Mouse (Mus musculus) gastrocnemius, postnatal 4 days (tissue): ENCODE measurements around the gene Tmem234. TPM values are rescaled to one million over a fixed set of nuclear protein-coding genes. Genes with fewer than 3 reads are reported as not detected.
"Not testable (repeated sequence)": the region's sequence is repeated elsewhere in the genome, so short reads cannot be mapped to it uniquely, and the experiment has no call there.

Experiments
- DNase-seq, 2 experiments: peaks; one replicate each; pipeline ENCODE4 v3.0.0; 2021 to 2022; ENCODE audit warnings: low spot score in 2 of 2, mixed read lengths in 2 of 2
- long read RNA-seq, 2 experiments: library from polyadenylated mRNA; stranded (forward); transcript quantifications; one replicate each; pipeline ENCODE4 v2.0.0; 2021
- total RNA-seq, 2 experiments: library from RNA; stranded (reverse); gene quantifications; 2 replicates each; pipeline ENCODE4 v1.2.3; 2021

The Tmem234 gene
- total RNA-seq, result 10 to 100 TPM; 65.2 to 68.4 TPM
- long read RNA-seq, experiment 1, transcript Tmem234-209 (6 exons, 875 nt), result minor isoform, 10 of 163 reads
- long read RNA-seq, experiment 1, transcript Tmem234-218 (4 exons, 1,124 nt), result minor isoform, 7 of 163 reads
- long read RNA-seq, experiment 1, transcript Tmem234-201 (5 exons, 1,437 nt), result major isoform, 55 of 163 reads
- long read RNA-seq, experiment 1, transcript Tmem234-210 (5 exons, 1,519 nt), result minor isoform, 35 of 163 reads
- long read RNA-seq, experiment 1, partial matches to known transcripts, result 13 of 163 reads
- long read RNA-seq, experiment 1, other reads (novel, unspliced or antisense), result 28 of 163 reads
- long read RNA-seq, experiment 2, transcript Tmem234-210 (5 exons, 1,519 nt), result minor isoform, 36 of 147 reads
- long read RNA-seq, experiment 2, transcript Tmem234-220 (4 exons, 652 nt), result minor isoform, 5 of 147 reads
- long read RNA-seq, experiment 2, transcript Tmem234-218 (4 exons, 1,124 nt), result minor isoform, 7 of 147 reads
- long read RNA-seq, experiment 2, transcript Tmem234-201 (5 exons, 1,437 nt), result major isoform, 51 of 147 reads
- long read RNA-seq, experiment 2, partial matches to known transcripts, result 10 of 147 reads
- long read RNA-seq, experiment 2, other reads (novel, unspliced or antisense), result 29 of 147 reads

DNA sequence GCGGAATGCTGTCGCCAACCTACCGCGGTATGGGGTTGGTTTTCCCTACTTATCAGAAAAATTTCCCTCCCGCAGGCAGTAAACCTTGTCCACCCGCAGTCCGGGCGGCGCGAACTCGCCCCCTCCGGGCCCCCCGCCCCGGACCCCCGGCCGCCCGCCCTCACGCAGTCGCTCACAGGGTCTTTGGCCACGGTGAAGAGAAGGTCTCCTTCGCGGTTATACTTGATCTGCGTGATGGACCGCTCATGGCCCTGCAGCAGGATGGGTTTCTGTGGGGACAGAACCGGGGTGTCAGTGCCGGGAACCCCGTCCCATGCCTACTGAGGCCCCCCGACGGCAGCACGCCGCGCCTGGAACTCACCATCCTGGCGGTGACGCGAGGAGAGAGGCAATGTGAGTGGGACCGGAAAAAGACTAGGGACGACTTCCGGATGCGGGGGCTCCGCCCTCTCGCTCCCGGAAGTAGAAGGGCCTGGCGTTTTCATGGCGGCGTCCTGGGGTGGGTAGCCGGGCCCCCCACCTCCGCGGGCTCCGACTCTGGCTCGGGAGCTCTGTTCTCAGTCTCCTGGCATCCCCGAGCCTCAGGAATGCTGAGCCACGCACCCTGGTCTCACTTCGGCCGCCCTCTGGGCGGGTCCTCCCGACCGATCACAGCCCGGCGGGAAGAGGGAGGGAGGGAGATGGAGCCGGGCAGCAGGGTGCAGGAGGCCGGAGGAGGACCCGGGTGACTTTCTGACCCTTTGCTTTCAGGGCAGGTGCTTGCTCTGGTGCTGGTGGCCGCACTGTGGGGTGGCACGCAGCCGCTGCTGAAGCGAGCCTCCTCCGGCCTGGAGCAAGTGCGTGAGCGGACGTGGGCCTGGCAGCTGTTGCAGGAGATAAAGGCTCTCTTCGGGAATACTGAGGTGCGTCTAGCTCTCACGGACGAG lies at the start of gene Tmem234, which contains the start of gene Eif3i:
Gene Tmem234, plus strand, starts transcription at position 436 of the 926 bp plus-strand sequence.
Gene Eif3i, minus strand, starts transcription at position 416 of the 926 bp plus-strand sequence.
- DNase-seq, result peak; percentile 67 to 83

DNA sequence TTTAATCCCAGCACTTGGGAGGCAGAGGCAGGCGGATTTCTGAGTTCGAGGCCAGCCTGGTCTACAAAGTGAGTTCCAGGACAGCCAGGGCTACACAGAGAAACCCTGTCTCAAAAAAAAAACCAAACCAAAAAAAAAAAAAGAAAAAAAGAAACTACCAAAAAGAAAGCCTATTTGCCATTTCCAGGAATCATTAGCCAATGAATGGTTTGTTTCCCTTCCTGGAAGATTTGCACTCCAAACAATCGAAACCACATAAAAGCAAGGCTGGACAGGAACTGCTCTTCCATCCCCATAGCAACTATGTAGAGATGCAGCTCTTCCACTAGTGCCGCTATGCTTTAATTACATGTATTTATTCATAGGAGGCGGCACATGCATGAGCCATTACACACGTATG lies 46.0 kb upstream of the Tmem234 start:
- DNase-seq, result not testable (repeated sequence)

GRCm38 (mm10) chr4:129555421-129555861 lies 45.0 kb upstream of the Tmem234 start:
- peak in 1 of 2 experiments; percentile 40 for DNase-seq

GRCm38 (mm10) chr4:129555862-129556531 lies 44.5 kb upstream of the Tmem234 start:
- DNase-seq, result no peak

GRCm38 (mm10) chr4:129556532-129557223 lies 43.8 kb upstream of the Tmem234 start:
- DNase-seq, result peak; percentile 83 to 88

DNA sequence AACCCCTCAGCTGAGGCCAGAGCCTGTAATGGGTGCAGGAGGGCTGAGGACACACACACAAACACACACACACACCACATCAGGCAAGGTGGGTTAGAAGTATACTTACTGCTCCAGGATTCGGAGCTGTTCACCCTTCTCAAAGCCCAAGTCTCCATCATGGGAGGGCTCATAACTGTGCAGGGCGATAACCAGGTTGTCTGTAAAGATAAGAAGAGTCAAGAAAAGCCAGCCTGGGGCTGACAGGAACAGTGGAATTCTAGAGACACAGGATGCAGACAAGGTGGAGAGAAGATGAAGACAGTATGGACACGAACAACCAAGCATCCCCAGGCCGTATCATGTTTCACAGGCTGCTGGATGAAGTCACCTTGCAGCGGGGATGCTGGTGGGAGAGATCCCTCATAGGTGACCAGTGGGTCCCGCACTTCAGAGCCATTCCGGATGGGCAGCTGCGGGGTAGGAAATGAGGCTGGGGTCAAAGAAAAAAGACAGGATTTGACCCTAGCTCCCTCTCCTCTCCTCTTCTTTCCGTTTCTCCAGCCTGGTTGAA lies 43.1 kb upstream of the Tmem234 start:
- no peak for DNase-seq

- no peak for DNase-seq
Observed at GRCm38 (mm10) chr4:129558321-129558955, 42.0 kb upstream of the Tmem234 start.

DNA sequence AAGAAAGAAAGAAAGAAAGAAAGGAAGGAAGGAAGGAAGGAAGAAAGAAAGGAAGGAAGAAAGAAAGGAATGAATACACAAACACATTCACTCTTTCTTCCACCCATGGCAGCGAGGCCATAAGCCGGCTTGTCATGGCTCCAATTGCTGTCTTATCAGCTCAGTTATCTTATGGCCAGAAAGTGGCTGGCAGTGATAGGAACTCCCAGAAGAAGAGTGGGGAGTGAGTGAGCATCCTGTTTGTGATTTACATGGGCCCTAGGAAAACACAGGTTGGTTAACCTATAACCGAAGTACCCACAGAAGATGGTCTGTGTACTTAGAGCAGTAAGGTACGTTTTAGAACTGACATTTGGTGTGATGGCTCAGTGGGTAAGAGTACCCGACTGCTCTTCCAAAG lies 39.3 kb upstream of the Tmem234 start:
- no peak for DNase-seq

GRCm38 (mm10) chr4:129563718-129564117 lies 36.8 kb upstream of the Tmem234 start:
- no peak for DNase-seq

DNA sequence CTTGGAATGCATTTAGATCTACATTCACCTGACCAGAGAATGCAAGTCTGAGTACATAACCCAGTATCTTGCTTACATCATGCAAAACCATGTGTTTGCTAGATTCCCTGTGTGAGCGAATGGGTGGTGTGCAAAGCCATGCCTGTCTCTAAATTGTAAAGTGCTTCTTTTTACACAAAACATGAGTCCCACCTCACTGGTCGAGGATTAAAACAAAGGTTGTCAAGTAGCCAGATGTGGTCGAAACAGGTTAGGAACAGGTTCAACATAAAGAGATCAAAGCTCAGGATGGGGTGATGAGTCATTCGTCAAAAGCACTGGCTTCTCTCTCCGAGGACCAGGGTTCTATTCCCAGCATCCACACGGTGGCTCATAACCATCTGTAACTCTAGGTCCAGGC lies 35.3 kb upstream of the Tmem234 start:
- DNase-seq, result no peak

GRCm38 (mm10) chr4:129568366-129568765 lies 32.1 kb upstream of the Tmem234 start:
- no peak for DNase-seq

DNA sequence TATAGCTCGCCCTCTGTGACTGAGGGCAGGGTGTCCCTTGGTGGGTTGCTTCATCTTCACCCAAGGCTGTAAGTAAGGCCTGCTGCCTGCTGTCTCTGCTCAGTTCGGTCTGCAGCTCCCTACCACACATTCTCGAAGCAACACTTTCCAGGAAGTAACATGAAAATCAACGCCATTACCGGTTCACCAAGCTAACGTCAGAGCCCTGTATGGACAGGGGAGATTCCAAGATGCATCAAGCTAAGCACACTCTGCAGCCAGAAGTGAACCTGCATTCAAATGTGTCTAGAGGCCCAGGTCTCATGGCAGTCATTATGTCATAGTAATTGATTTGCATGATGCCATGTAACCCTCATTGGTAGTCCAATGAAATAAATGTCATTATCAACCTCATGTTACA lies 30.4 kb upstream of the Tmem234 start:
- no peak for DNase-seq

DNA sequence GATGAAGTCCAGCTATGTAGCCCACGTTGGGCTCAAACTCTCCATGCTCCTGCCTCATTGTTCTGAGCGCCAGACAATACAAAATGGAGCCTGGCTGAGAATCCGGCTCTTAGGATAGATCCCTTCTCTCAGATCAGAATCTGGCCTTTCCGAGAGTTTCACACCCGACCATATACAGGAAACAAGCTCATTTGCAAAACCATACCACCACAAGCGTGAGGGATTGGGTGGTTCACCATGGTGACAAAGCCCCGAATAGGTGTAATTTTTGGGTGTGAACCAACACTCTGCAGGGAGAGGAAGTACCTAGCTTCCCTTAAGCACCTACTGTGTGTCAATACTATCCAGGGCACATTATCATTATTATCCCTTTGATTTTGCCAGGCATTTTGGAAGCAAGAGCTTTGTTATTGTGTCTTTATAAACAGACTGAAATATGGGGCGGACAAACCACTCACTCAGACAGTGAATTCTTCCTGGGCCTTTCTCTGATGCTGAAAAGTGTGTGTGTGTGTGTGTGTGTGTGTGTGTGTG lies 28.9 kb upstream of the Tmem234 start:
- no peak for DNase-seq

DNA sequence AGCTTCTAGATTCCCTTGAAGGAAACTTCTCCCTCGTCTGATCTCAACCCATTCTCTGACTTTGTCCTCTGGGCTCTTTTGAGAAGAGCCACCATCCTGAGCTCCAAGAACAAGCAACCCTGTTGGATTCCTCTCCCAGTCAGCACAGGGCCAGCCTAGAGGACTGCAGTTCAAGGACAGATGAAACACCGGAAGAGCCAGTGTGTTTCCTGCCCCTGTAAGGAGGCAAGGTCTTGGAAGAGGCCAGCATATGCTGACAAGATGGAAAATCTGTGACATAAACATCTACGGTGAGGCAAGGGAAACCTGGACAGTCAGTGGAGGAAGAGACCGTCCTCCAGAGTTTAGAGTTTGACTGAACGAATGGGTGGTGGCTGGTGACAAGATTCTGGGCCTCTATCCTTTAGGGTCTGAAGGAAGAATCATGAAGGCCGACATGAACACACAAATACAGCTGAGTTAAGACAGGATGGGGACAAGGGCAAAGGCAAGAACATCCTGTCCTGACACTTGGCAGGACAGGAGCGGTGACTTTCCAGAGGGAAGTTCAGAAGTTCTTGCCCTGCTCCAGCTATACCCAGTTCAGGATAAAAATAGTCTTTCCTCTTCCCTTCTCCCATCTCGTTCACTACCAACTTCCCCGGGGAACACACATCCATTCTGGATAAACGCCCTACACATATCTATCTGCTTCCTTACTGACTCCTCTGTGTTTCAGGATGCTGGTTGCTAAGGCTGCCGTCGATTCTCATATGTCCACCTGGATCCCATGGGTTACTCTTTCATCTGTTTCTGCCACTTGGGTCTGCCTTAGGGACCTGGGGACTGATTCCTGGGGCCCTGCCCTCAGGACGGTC lies 28.0 kb upstream of the Tmem234 start:
- DNase-seq, result no peak

- DNase-seq, result no peak
Observed at GRCm38 (mm10) chr4:129573093-129573370, 27.4 kb upstream of the Tmem234 start.

GRCm38 (mm10) chr4:129573430-129573829 lies 27.0 kb upstream of the Tmem234 start, which contains the start of gene Lck:
Gene Lck (minus strand): TSS chr4:129573641.
- no peak for DNase-seq

DNA sequence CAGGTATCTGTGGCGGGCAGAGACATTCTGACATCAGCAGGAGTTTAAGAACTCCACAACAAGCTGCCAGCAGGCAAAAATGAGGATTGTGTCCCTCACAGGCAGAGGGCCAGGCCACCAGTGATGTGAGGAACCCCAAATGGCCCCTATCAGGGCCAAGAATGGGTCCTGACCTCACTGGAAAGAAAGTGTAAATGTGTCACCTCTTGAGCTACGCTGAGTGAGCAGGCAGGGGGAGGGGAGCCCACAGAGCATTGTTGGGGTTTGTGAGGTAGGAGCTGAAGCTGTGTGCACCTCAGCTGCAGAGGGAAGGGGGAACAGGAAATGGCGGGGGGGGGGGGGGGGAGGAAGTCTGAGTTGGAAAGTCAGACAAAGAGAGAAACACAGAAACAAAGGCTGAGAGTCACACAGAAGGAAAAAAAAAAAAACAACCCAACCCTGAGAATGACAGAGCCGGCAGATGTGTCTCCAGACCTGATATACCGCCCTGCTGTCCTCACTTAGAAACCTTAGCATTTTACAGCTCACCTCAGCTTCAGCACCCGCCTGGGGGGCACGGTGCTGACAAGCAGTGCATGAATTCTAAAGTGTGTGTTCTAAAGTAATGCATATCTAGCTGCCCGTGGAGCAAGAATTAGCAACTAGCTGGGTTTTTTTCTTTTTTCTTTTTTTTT lies 25.2 kb upstream of the Tmem234 start:
- DNase-seq, result no peak
